Mouse (Mus musculus) central nervous system, embryonic 18 days (tissue): Measurements from ENCODE around the gene Ppp2r3c. TPM values are rescaled to one million over a fixed set of nuclear protein-coding genes. Genes with fewer than 3 reads are reported as not detected.

ENCODE experiments used
- polyA plus RNA-seq: library from polyadenylated mRNA; depleted of rRNA; stranded (reverse); fragments of >200 nt; gene quantifications from 2 replicates; pipeline ENCODE4 v1.2.3, GENCODE M21; 2012; rRNA removed

Ppp2r3c gene
- polyA plus RNA-seq: 17.6 and 19.3 TPM in 2 replicates

DNA sequence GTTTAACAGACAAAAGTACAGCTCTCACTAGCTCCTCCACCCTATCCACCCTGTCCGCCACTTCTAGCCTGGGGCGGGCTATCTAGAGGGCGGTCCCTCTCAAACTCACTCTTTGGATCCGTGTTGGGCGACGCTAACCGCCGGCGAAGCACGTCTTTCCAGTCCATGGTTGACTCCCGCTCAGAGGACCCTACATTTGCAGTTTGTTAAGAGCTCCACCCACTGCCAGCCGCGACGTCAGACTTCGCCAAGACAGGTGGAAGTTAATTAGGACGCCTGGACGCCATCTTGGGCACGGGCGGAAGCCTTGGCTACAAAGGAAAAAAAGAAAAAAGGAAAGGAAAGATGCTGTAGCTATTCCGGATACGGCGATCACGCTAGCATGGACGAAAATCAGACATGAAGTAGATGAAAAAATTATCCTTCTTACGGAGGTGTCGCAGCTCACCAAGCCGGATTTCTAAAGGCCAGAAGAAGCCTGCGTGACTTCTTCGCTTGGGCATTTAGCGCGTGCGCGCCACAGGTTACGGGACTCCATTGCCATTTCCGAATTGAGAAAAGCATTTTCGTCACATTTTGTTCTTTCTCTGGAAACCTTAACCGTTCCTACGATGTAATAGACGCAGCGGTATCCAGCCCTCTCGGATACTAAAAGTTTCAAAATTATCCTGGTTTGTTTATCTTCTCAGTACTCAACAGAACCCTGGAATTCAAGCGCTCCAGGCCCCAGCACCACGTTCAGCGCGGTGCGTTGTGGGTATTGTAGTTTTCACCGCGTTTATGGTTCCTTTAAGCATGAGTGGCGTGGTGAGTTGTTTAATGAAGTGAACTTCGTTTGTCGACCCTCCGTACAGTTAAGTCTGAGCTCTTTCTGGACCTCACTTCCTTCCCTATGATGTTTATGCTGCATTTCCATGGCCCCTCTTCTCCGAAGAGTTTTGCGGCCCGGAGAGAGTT is at the start of gene Ppp2r3c:
TSS of gene Ppp2r3c (minus strand) at position 514 of the 957 bp plus-strand sequence.

DNA sequence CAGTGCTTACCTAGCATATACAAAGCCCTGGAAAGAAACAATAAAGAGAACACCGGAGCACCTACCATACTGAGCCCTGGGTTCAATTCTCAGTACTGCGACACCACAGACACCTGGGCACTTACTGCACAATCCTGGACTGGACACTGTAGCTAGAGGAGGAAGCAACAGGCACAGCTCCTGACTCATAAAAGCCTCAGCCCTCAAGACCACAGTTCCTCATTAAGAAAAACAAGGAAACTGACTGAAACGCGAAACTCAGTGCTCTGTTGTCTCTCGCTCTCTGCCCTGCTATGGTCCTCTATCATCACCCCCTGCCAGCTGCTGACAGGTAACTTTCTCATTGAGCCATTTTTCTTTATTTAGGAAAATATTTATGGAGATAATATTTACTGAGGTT is 3.5 kb downstream of the Ppp2r3c start, which contains the start of gene 1110008L16Rik:
TSS of gene 1110008L16Rik (plus strand) at position 242 of the 400 bp plus-strand sequence.

DNA sequence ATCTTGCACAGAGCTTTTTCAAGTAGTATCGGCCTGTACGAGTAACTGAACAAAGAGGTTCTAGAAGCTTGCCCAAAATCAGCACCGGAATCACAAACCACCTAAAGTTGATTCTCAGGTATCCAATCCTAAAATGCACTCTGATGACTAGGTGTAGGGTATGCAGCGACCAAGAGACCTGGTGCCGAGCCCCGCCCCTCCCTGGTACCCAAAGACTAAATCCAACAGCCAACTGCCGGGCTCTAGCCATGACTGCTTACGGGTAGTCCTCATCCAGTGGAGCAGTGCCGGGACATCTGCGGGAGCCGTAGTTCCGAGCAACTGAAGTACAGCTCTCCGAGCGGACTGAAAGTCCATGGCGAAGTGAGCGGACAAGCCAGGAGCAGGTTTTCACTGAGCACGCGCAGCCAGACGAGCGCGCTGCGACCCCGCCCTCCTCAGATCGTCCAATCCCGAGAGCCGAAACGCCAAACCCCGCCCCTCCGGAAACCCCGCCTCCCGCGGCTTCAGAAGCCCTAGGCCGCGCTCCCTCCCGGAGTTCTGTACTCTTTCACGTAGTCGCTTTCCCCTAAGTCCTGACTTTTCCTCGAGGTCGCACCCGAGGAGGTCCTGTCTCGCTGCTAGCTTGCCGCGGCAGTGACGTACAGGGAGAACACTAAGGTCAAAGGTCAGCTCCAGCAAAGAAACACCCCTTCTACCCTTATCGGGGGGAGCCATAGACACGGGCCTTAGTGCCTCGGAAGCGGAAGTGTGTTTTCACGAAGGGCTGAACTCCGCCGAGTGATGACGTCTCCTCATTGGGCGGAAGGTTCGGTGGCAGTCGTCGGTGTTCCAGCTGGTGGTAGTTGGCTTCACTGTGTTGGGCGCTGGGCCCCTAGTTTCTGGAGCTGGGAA is 72.9 kb downstream of the Ppp2r3c start, which contains the start of gene Srp54c:
TSS of gene Srp54c (plus strand) at position 543 of the 894 bp plus-strand sequence.

Other genes with a start within 250 kb of the Ppp2r3c start
- gene 2700097O09Rik, start 222.9 kb downstream of the Ppp2r3c start, polyA plus RNA-seq: 27.6 and 29.4 TPM in 2 replicates
- 58.3 and 69.1 TPM in 2 replicates for gene Srp54a, start 222.7 kb downstream of the Ppp2r3c start, polyA plus RNA-seq
- gene Fam177a, start 178.5 kb downstream of the Ppp2r3c start, polyA plus RNA-seq: 36.9 and 37.1 TPM in 2 replicates
- gene Srp54b, start 147.9 kb downstream of the Ppp2r3c start, polyA plus RNA-seq: 39.5 and 41.4 TPM in 2 replicates
- gene 1700047I17Rik2, start 103.4 kb downstream of the Ppp2r3c start, polyA plus RNA-seq: not detected in 2 replicates
- 52.8 and 56.9 TPM in 2 replicates for gene Srp54c, start 72.8 kb downstream of the Ppp2r3c start, polyA plus RNA-seq
- 8.0 and 9.0 TPM in 2 replicates for gene 1110008L16Rik, start 3.4 kb downstream of the Ppp2r3c start, polyA plus RNA-seq
- 188 and 189 TPM in 2 replicates for gene Psma6, start 81.2 kb upstream of the Ppp2r3c start, polyA plus RNA-seq
- 38.3 and 43.7 TPM in 2 replicates for gene Nfkbia, start 189.6 kb upstream of the Ppp2r3c start, polyA plus RNA-seq